Mouse (Mus musculus): Measurements from ENCODE around the gene Man1b1. TPM values are rescaled to one million over a fixed set of nuclear protein-coding genes. Genes with fewer than 3 reads are reported as not detected.
A peak's percentile ranks its signal among the peaks of the same experiment; 100 is the strongest.

Man1b1 gene
- polyA plus RNA-seq, 1 experiment from 2014 or later, result 68.4 TPM

- H3K9me3 ChIP-seq (replicated peaks; ENCODE audit: control insufficient read depth, low read length), result no peaks in the 10 kb centered on the region
- ATAC-seq (replicated peaks; ENCODE audit: insufficient number of reproducible peaks, low FRiP score, low TSS enrichment), result no peak
- H3K4me1 ChIP-seq (ENCODE audit: control insufficient read depth, insufficient read depth, low read length), result no peaks in the 10 kb centered on the region
- WGBS (ENCODE audit: insufficient replicate concordance), result 93% methylated on average over 7 of the region's 7 CpGs
- no peaks in the 10 kb centered on the region for H3K27me3 ChIP-seq (ENCODE audit: control insufficient read depth, insufficient read depth, low read length)
- no peak overlapping the region for H3K9ac ChIP-seq (ENCODE audit: low read depth, low read length)
- peaks cover 45% of the 10 kb centered on the region for H3K36me3 ChIP-seq (ENCODE audit: control insufficient read depth, insufficient read depth, low read length)
- H3K27ac ChIP-seq (ENCODE audit: low read depth, low read length), result no peak overlapping the region
- no peak overlapping the region for H3K4me2 ChIP-seq
- H3K4me3 ChIP-seq (ENCODE audit: low read depth, low read length), result no peak overlapping the region
These were observed 16.0 kb downstream of the Man1b1 start for GRCm38 (mm10) chr2:25348162-25348561.

DNA sequence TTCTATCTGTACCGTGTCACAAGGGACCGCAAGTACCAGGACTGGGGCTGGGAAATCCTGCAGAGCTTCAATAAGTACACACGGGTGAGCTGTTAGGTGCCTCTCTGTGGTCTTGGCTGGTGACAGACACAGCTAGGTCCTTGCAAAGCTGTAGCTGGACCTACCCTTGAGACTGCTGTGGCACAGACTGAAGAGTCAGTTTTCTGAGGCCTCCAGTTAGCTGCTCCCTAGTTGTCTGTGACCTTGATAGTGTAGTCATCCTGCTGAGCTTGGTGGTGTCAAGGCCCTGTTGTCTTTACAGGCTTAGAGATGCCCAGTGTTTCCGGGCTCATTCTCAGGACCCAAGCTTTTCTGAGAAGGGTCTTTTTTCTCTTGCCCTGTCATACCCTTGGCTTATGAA lies 17.4 kb downstream of the Man1b1 start:
- Histone ChIP-seq H3K36me3 (ENCODE audit: control insufficient read depth, insufficient read depth, low read length) (peaks cover 45% of the 10 kb centered on the region), H3K4me1 (ENCODE audit: control insufficient read depth, insufficient read depth, low read length) (no peaks in the 10 kb centered on the region), H3K9ac (ENCODE audit: low read depth, low read length) (no peak overlapping the region), H3K9me3 (replicated peaks; ENCODE audit: control insufficient read depth, low read length) (no peaks in the 10 kb centered on the region), H3K27ac (ENCODE audit: low read depth, low read length) (no peak overlapping the region), H3K4me3 (ENCODE audit: low read depth, low read length) (no peak overlapping the region), H3K4me2 (no peak overlapping the region), H3K27me3 (ENCODE audit: control insufficient read depth, insufficient read depth, low read length) (no peaks in the 10 kb centered on the region)
- WGBS (ENCODE audit: insufficient replicate concordance), result 88% methylated on average over 4 of the region's 4 CpGs
- ATAC-seq (replicated peaks; ENCODE audit: insufficient number of reproducible peaks, low FRiP score, low TSS enrichment), result no peak

DNA sequence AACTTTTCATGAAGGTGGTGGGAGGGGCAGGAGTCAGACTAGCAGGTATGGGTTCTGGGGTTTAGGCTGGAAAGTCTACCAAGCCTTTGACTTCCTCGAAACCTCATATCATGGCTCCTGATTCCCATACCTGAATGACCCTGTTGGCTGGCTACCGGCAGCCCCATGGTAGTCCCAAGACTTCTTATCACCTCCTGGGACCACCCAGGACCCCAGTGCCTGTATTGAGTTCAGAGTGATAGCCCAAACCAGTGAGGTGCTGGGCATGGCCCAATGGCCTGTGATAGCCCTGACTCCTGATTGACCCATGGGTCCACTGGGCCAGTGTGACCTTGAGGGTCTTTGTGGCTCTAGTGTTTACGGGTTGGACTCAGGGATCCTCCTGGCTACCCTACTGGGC lies 18.6 kb downstream of the Man1b1 start:
- H3K27me3 ChIP-seq (ENCODE audit: control insufficient read depth, insufficient read depth, low read length), result no peaks in the 10 kb centered on the region
- H3K4me3 ChIP-seq (ENCODE audit: low read depth, low read length), result no peak overlapping the region
- no peak overlapping the region for H3K4me2 ChIP-seq
- WGBS (ENCODE audit: insufficient replicate concordance), result 92% methylated on average over 3 of the region's 3 CpGs
- H3K27ac ChIP-seq (ENCODE audit: low read depth, low read length), result no peak overlapping the region
- H3K4me1 ChIP-seq (ENCODE audit: control insufficient read depth, insufficient read depth, low read length), result peaks cover 6% of the 10 kb centered on the region; the same call in 1 of the 2 replicates
- H3K36me3 ChIP-seq (ENCODE audit: control insufficient read depth, insufficient read depth, low read length), result peaks cover 36% of the 10 kb centered on the region
- ATAC-seq (replicated peaks; ENCODE audit: insufficient number of reproducible peaks, low FRiP score, low TSS enrichment), result no peak
- no peak overlapping the region for H3K9ac ChIP-seq (ENCODE audit: low read depth, low read length)
- H3K9me3 ChIP-seq (replicated peaks; ENCODE audit: control insufficient read depth, low read length), result no peaks in the 10 kb centered on the region

- H3K9ac ChIP-seq (ENCODE audit: low read depth, low read length), result no peak overlapping the region
- no peak for ATAC-seq (replicated peaks; ENCODE audit: insufficient number of reproducible peaks, low FRiP score, low TSS enrichment)
- 87% methylated on average over 6 of the region's 6 CpGs for WGBS (ENCODE audit: insufficient replicate concordance)
- H3K27me3 ChIP-seq (ENCODE audit: control insufficient read depth, insufficient read depth, low read length), result no peaks in the 10 kb centered on the region
- H3K36me3 ChIP-seq (ENCODE audit: control insufficient read depth, insufficient read depth, low read length), result peaks cover 17% of the 10 kb centered on the region
- no peak overlapping the region for H3K4me2 ChIP-seq
- H3K4me3 ChIP-seq (ENCODE audit: low read depth, low read length), result no peak overlapping the region
- no peaks in the 10 kb centered on the region for H3K9me3 ChIP-seq (replicated peaks; ENCODE audit: control insufficient read depth, low read length)
- H3K27ac ChIP-seq (ENCODE audit: low read depth, low read length), result no peak overlapping the region
- H3K4me1 ChIP-seq (ENCODE audit: control insufficient read depth, insufficient read depth, low read length), result peaks cover 11% of the 10 kb centered on the region
These were observed 22.1 kb downstream of the Man1b1 start for GRCm38 (mm10) chr2:25354211-25354610.

- WGBS (ENCODE audit: insufficient replicate concordance), result 36% methylated on average over 18 of the region's 18 CpGs
- Histone ChIP-seq H3K4me2 (peak overlapping the region; percentile 81), H3K27ac (ENCODE audit: low read depth, low read length) (no peak overlapping the region), H3K4me3 (ENCODE audit: low read depth, low read length) (peak overlapping the region; percentile 49), H3K4me1 (ENCODE audit: control insufficient read depth, insufficient read depth, low read length) (peaks cover 11% of the 10 kb centered on the region), H3K36me3 (ENCODE audit: control insufficient read depth, insufficient read depth, low read length) (peaks cover 5% of the 10 kb centered on the region), H3K27me3 (ENCODE audit: control insufficient read depth, insufficient read depth, low read length) (no peaks in the 10 kb centered on the region), H3K9me3 (replicated peaks; ENCODE audit: control insufficient read depth, low read length) (no peaks in the 10 kb centered on the region), H3K9ac (ENCODE audit: low read depth, low read length) (peak overlapping the region; percentile 29; the same call in 1 of the 2 replicates)
- no peak for ATAC-seq (replicated peaks; ENCODE audit: insufficient number of reproducible peaks, low FRiP score, low TSS enrichment)
These were observed 23.4 kb downstream of the Man1b1 start for GRCm38 (mm10) chr2:25355419-25356066.

- 7% methylated on average over 13 of the region's 13 CpGs for WGBS (ENCODE audit: insufficient replicate concordance)
- H3K4me3 ChIP-seq (ENCODE audit: low read depth, low read length), result peak within 1 kb of the TSS; percentile 49
- no peaks in the 10 kb centered on the region; the same call in 1 of the 2 replicates for H3K36me3 ChIP-seq (ENCODE audit: control insufficient read depth, insufficient read depth, low read length)
- peak within 1 kb of the TSS; percentile 58 for H3K9ac ChIP-seq (ENCODE audit: low read depth, low read length)
- no peak within 1 kb of the TSS for H3K27ac ChIP-seq (ENCODE audit: low read depth, low read length)
- no peaks in the 10 kb centered on the region for H3K27me3 ChIP-seq (ENCODE audit: control insufficient read depth, insufficient read depth, low read length)
- peaks cover 11% of the 10 kb centered on the region for H3K4me1 ChIP-seq (ENCODE audit: control insufficient read depth, insufficient read depth, low read length)
- peak; percentile 73 for ATAC-seq (replicated peaks; ENCODE audit: insufficient number of reproducible peaks, low FRiP score, low TSS enrichment)
- H3K4me2 ChIP-seq, result peak within 1 kb of the TSS; percentile 81
- no peaks in the 10 kb centered on the region for H3K9me3 ChIP-seq (replicated peaks; ENCODE audit: control insufficient read depth, low read length)
These were observed 24.3 kb downstream of the Man1b1 start, which contains the start of gene Dpp7 for GRCm38 (mm10) chr2:25356208-25357079. Dpp7 (minus strand) TSS chr2:25356359.

GRCm38 (mm10) chr2:25359848-25360247 lies 27.7 kb downstream of the Man1b1 start:
- no peak overlapping the region for H3K4me3 ChIP-seq (ENCODE audit: low read depth, low read length)
- WGBS (ENCODE audit: insufficient replicate concordance), result 64% methylated on average over 4 of the region's 4 CpGs
- no peaks in the 10 kb centered on the region for H3K9me3 ChIP-seq (replicated peaks; ENCODE audit: control insufficient read depth, low read length)
- H3K36me3 ChIP-seq (ENCODE audit: control insufficient read depth, insufficient read depth, low read length), result no peaks in the 10 kb centered on the region
- H3K4me1 ChIP-seq (ENCODE audit: control insufficient read depth, insufficient read depth, low read length), result peaks cover 11% of the 10 kb centered on the region
- no peak overlapping the region for H3K4me2 ChIP-seq
- H3K27me3 ChIP-seq (ENCODE audit: control insufficient read depth, insufficient read depth, low read length), result peaks cover 21% of the 10 kb centered on the region
- H3K9ac ChIP-seq (ENCODE audit: low read depth, low read length), result no peak overlapping the region
- no peak overlapping the region for H3K27ac ChIP-seq (ENCODE audit: low read depth, low read length)
- ATAC-seq (replicated peaks; ENCODE audit: insufficient number of reproducible peaks, low FRiP score, low TSS enrichment), result no peak

- Histone ChIP-seq H3K36me3 (ENCODE audit: control insufficient read depth, insufficient read depth, low read length) (no peaks in the 10 kb centered on the region), H3K9me3 (replicated peaks; ENCODE audit: control insufficient read depth, low read length) (no peaks in the 10 kb centered on the region), H3K4me3 (ENCODE audit: low read depth, low read length) (no peak overlapping the region), H3K4me1 (ENCODE audit: control insufficient read depth, insufficient read depth, low read length) (no peaks in the 10 kb centered on the region; the same call in 1 of the 2 replicates), H3K9ac (ENCODE audit: low read depth, low read length) (no peak overlapping the region), H3K4me2 (no peak overlapping the region), H3K27ac (ENCODE audit: low read depth, low read length) (no peak overlapping the region), H3K27me3 (ENCODE audit: control insufficient read depth, insufficient read depth, low read length) (peaks cover 31% of the 10 kb centered on the region)
- ATAC-seq (replicated peaks; ENCODE audit: insufficient number of reproducible peaks, low FRiP score, low TSS enrichment), result no peak
- WGBS (ENCODE audit: insufficient replicate concordance), result 53% methylated on average over 13 of the region's 13 CpGs
These were observed 31.5 kb downstream of the Man1b1 start for GRCm38 (mm10) chr2:25363478-25364178.

All from heart, embryonic 11.5 days (tissue).